Mouse (Mus musculus) monocyte, adult 2 months (primary cell): Measurements from ENCODE around the gene Emsy.

ENCODE experiments used
- DNase-seq, 2 experiments: peaks; one replicate each; pipeline ENCODE4 v3.0.0; 2022; ENCODE audit warnings: low spot score in 2 of 2, low read depth in 1 of 2

Gene Emsy

GRCm38 (mm10) chr7:98542731-98543142 is 113.8 kb downstream of the Emsy start:
- no peak for DNase-seq

DNA sequence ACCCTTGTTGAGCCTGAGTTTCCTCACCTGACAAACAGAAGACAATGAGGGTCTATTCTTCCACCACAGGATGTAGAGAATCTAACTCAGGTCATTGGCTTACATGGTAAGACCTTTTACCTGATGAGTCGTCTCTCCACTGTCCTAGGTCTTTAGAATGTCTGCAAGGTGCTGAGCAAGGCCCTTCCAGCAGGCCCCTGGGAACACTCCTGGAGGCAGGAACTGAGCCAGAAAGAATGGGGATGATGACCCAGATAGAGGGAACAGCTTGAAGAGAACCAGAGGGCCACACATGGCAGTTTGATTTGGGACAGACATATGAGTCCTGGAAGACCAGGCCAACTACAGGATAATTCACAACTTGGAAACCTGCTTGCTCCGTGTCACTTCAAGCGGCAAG is 114.3 kb downstream of the Emsy start:
- DNase-seq = no peak

- DNase-seq = no peak
These were observed 115.0 kb downstream of the Emsy start for GRCm38 (mm10) chr7:98541564-98541963.

DNA sequence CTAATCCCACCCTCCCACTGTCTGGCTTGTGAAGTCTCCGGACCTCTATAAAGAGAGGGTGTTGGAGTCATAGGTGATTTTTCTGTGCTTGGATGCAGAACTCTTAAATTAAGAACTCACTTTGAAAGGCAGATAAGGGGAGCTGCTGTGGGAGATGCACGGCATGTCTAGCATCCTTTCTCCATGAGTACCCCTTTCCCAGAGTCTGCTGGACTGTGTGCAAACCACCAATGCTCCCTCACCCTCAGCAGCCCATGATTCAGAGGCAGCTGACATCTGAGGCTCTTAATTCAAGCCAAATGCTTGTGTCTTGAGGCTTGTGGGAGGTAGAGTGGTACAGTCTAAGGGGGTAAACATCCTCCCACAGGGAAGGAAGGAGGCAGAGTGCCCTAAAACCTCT is 115.7 kb downstream of the Emsy start:
- DNase-seq = no peak

DNA sequence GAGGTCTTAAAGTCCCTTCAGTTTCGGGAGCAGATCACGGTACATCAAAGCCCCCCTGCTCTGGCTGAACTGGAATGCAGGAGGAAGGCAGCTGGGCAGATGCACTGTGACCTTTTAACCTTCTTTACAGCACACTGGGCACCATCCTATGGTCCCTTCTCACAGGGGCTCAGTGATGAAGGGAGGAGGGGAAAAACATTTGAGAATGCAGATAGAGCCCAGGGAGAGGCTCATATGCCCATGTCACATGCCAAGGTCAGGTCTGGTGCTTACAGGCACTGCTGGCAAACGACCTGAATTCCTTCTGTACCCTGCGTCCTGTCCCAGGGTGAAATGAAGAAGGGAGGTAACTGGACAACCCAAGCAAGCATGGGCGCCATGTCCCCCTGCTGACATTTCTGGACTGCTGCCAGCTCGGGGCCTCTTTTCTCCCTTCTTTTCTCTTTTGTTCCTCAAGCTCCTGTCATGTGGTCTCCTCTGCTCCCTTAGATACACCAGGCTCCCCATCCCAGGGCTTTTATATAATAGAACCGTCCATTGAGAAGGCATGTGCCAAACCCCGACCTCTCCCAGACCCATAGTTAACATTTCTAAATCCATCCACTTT is 118.5 kb downstream of the Emsy start:
- DNase-seq = no peak

- DNase-seq = no peak
These were observed 119.2 kb downstream of the Emsy start for GRCm38 (mm10) chr7:98537210-98537966.
